Mouse (Mus musculus) intestine, postnatal 0 days (tissue): ENCODE results near the gene Fam71d. TPM values are rescaled to one million over a fixed set of nuclear protein-coding genes. Genes with fewer than 3 reads are reported as not detected.

ENCODE experiments used
- ATAC-seq: fragments of 200-750 bp; cut with Nextera tagmentation; 2 replicates; pipeline ENCODE4 v1.8.0; 2017; ENCODE audit warnings: mild to moderate bottlenecking, moderate TSS enrichment, moderate library complexity
- H3K27ac ChIP-seq: fragments of 300-500 bp; sonication (generic); 2 replicates; pipeline ENCODE4 v1.5.1; 2014; ENCODE audit warnings: mild to moderate bottlenecking, low read depth, low read length, moderate library complexity
- H3K27me3 ChIP-seq: fragments of 300-500 bp; sonication (generic); replicated peaks from 2 replicates; pipeline ENCODE4 v1.6.1; 2014; ENCODE audit warnings: low read length, mixed read lengths; ENCODE audit not compliant: control insufficient read depth, insufficient read depth
- H3K36me3 ChIP-seq: fragments of 300-500 bp; sonication (generic); 2 replicates; pipeline ENCODE4 v1.6.1; 2014; ENCODE audit warnings: mild to moderate bottlenecking, moderate library complexity; ENCODE audit not compliant: control insufficient read depth, insufficient read depth
- H3K4me1 ChIP-seq: fragments of 300-500 bp; sonication (generic); replicated peaks from 2 replicates; pipeline ENCODE4 v1.6.1; 2014; ENCODE audit warnings: antibody characterized with exemption, low read length, mixed read lengths; ENCODE audit not compliant: control insufficient read depth, insufficient read depth
- H3K4me2 ChIP-seq: fragments of 300-500 bp; sonication (generic); replicated peaks from 2 replicates; pipeline ENCODE4 v1.6.1; 2014; ENCODE audit warnings: low read depth, mild to moderate bottlenecking, moderate library complexity
- H3K4me3 ChIP-seq: fragments of 300-500 bp; sonication (generic); 2 replicates; pipeline ENCODE4 v1.5.1; 2014; ENCODE audit warnings: low read depth, low read length
- H3K9ac ChIP-seq: fragments of 300-500 bp; sonication (generic); 2 replicates; pipeline ENCODE4 v1.6.1; 2014; ENCODE audit warnings: mild to moderate bottlenecking, low read depth, low read length
- H3K9me3 ChIP-seq: fragments of 300-500 bp; sonication (generic); 2 replicates; pipeline ENCODE4 v1.6.1; 2016; ENCODE audit warnings: mixed run types; ENCODE audit not compliant: control insufficient read depth
- CTCF ChIP-seq: sonication (generic); IDR thresholded peaks from 2 replicates; pipeline ENCODE4 v1.5.1; 2016; ENCODE audit warnings: low read depth, mild to moderate bottlenecking, control low read depth, antibody characterized with exemption, moderate library complexity
- WGBS: fragments of 180-500 bp; shearing (Covaris S2); extraction: QIAGEN DNeasy Blood & Tissue Kit; methylation state at CpG from one replicate; pipeline ENCODE4 v1.1.7; 2014; 5-methylcytosine and 5-hydroxymethylcytosine counted together
- polyA plus RNA-seq: library from polyadenylated mRNA; unstranded; fragments of >200 nt; fragmentation: Nextera tagmentation; extraction: Ambion mirVana; gene quantifications from 2 replicates; pipeline ENCODE4 v1.2.1, GENCODE M21; 2015

Fam71d gene
- not detected in 2 replicates for polyA plus RNA-seq

DNA sequence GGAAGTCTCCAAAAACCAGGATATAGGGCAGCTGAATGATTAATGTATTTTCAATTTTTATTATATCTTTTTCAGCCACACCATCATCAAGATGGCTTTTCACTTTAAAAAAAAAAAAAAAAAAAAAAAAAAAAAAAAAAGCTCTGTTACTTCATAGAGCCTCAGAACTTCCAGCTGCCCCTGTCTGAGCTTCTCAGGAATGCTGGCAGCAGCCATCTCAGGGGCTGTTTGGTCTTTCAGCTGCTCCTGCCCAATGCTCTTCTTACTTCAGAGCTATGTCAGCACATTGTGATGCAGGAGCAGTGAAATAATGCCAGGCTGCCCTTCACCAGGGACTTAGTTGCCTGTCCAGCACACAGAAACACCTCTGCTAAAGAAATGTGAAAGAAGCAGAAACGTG lies at the start of gene Fam71d:
Fam71d (plus strand) TSS at position 211 of the 400 bp plus-strand sequence.
- Histone ChIP-seq H3K4me2 (no peak within 1 kb of the TSS), H3K27me3 (no peaks in the 10 kb centered on the region), H3K4me1 (no peaks in the 10 kb centered on the region), H3K36me3 (no peaks in the 10 kb centered on the region), H3K27ac (no peak within 1 kb of the TSS), H3K9me3 (no peaks in the 10 kb centered on the region), H3K4me3 (no peak within 1 kb of the TSS), H3K9ac (no peak within 1 kb of the TSS)
- no peak for ATAC-seq
- TF ChIP-seq CTCF: no peak
- 78% methylated on average over 1 of the region's 1 CpGs for WGBS

- Histone ChIP-seq H3K4me3 (no peak overlapping the region), H3K9ac (no peak overlapping the region), H3K4me2 (no peak overlapping the region), H3K27me3 (no peaks in the 10 kb centered on the region), H3K27ac (no peak overlapping the region), H3K9me3 (no peaks in the 10 kb centered on the region), H3K4me1 (no peaks in the 10 kb centered on the region), H3K36me3 (no peaks in the 10 kb centered on the region)
- ATAC-seq: no peak
- 86% methylated on average over 2 of the region's 2 CpGs for WGBS
- no peak for TF ChIP-seq CTCF
Measured at GRCm38 (mm10) chr12:78643691-78644090, 47.6 kb upstream of the Fam71d start.

DNA sequence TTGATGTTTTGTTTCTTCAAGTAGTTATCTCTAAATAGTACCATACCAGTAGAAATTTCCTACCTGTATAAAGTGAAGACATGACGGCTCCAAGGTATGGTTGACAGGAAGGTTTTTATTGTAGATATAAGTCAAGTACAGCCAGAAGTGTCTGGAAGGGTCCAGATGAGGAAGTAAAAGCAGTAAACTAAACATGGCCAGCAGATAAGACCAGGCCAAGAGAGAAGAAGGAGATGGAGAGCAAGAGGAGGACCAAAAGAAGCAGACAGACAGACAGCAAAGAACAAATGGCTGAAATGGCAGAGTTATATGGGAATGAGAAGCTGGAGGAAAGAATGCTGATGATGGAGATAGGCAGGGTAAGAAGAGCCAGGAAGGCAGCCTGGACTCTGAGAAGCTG lies 46.1 kb upstream of the Fam71d start:
- ATAC-seq: no peak
- no peak overlapping the region for H3K27ac ChIP-seq
- no peak for TF ChIP-seq CTCF
- no peak overlapping the region for H3K9ac ChIP-seq
- H3K4me2 ChIP-seq: no peak overlapping the region
- H3K36me3 ChIP-seq: no peaks in the 10 kb centered on the region
- H3K27me3 ChIP-seq: no peaks in the 10 kb centered on the region
- H3K4me3 ChIP-seq: no peak overlapping the region
- 87% methylated on average over 1 of the region's 1 CpGs for WGBS
- no peaks in the 10 kb centered on the region for H3K9me3 ChIP-seq
- no peaks in the 10 kb centered on the region for H3K4me1 ChIP-seq

DNA sequence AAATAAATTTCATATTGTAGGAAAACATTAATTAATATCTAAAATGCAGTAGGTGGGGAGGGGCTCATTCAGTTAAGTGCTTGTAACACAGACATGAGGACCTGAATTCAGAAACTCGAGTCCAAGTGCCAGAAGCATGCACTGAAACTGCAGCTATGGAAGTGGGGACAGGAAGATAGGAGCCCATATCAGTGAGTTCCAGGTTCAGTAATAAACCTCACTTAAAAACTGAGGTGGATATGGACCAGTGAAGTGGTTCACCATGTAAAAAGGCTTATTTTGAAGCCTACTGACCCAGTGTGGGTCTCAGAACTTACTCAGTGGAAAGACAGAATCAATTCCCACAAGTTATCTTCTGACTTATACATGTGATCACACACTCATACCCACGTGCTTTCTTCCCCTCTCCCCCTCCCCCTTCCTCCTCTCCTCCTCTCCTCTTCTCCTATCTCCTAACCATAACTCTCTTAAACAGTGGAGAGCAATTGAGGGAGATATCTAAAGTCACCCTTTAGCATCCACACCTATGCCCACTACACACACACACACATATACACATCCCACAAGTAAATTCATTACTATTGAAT lies 31.5 kb upstream of the Fam71d start:
- Histone ChIP-seq H3K36me3 (no peaks in the 10 kb centered on the region), H3K27ac (no peak overlapping the region), H3K9ac (no peak overlapping the region), H3K27me3 (no peaks in the 10 kb centered on the region), H3K4me1 (no peaks in the 10 kb centered on the region), H3K9me3 (no peaks in the 10 kb centered on the region), H3K4me2 (no peak overlapping the region), H3K4me3 (no peak overlapping the region)
- TF ChIP-seq CTCF: no peak
- ATAC-seq: no peak
- WGBS: 68% methylated on average over 2 of the region's 2 CpGs

DNA sequence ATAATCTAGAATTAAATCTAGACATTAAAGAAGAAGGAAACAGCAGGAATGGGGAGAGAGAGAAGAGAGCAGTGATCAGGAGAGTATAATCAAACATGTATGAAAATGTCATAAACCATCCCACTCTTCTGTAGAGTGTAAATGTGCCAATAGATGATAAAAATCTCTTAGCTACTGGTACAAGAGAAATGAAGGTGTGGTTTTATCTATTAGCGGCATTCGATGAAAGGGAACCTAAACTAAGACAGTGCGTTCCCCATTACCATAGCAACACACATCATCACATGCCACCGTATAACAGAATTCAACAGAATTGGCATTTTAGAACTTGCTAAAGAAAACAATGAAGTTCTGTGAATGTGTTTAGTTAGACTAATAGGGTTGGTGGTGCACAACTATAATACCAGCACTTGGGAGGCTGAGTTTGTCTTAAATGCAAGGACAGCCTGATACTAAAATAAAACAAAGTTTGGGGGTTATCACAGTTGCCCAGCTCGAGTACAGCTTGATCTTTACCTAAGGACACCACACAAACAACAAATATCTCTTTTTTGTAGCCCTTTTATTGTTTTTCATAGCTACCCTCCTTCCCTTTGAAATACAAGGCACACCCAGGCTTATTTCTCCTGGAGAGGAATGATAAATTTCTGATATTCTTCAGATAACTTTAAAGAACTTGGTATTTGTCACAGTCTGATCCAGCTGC lies 13.1 kb upstream of the Fam71d start:
- no peaks in the 10 kb centered on the region for H3K9me3 ChIP-seq
- H3K27ac ChIP-seq: no peak overlapping the region
- 86% methylated on average over 5 of the region's 5 CpGs for WGBS
- H3K4me2 ChIP-seq: no peak overlapping the region
- no peaks in the 10 kb centered on the region for H3K4me1 ChIP-seq
- H3K4me3 ChIP-seq: no peak overlapping the region
- TF ChIP-seq CTCF: no peak
- no peaks in the 10 kb centered on the region for H3K36me3 ChIP-seq
- no peaks in the 10 kb centered on the region for H3K27me3 ChIP-seq
- ATAC-seq: no peak
- H3K9ac ChIP-seq: no peak overlapping the region

DNA sequence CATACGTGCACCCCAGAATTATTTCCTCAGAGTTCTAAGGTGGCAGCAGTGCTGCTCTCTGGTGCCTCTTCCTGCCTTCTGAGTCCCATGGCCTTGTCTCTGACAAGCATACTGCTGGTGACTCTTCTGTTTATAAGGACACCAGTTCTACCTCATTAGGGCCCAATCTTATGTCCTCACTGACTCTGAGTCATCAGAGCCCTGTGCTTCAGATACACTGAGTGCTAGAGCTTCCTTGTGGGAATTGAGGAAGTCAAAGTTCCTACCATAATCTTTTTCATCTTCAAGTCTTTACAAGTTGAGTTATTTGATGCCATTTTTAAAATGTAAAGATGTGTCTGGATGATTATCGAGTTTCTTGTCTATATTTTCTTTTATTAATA lies 12.5 kb upstream of the Fam71d start:
- 90% methylated on average over 2 of the region's 2 CpGs for WGBS
- no peak for TF ChIP-seq CTCF
- 0 out of 2 replicates have a peak, but pooled peaks cover 3% of the 10 kb centered on the region for H3K36me3 ChIP-seq
- H3K4me3 ChIP-seq: no peak overlapping the region
- H3K4me2 ChIP-seq: no peak overlapping the region
- H3K9ac ChIP-seq: no peak overlapping the region
- no peaks in the 10 kb centered on the region for H3K27me3 ChIP-seq
- ATAC-seq: no peak
- H3K4me1 ChIP-seq: no peaks in the 10 kb centered on the region
- H3K27ac ChIP-seq: no peak overlapping the region
- no peaks in the 10 kb centered on the region for H3K9me3 ChIP-seq
